Mouse (Mus musculus) liver, adult (tissue): ENCODE results near the gene Nfam1.

Source experiments
- GATA4 ChIP-seq: IDR thresholded peaks from 2 replicates; pipeline ENCODE4 v1.6.1; 2014; ENCODE audit warnings: mild to moderate bottlenecking, low read length; ENCODE audit not compliant: insufficient replicate concordance

The Nfam1 gene

GRCm38 (mm10) chr15:82955286-82955685 is 77.8 kb downstream of the Nfam1 start:
- no peak for TF ChIP-seq GATA4

DNA sequence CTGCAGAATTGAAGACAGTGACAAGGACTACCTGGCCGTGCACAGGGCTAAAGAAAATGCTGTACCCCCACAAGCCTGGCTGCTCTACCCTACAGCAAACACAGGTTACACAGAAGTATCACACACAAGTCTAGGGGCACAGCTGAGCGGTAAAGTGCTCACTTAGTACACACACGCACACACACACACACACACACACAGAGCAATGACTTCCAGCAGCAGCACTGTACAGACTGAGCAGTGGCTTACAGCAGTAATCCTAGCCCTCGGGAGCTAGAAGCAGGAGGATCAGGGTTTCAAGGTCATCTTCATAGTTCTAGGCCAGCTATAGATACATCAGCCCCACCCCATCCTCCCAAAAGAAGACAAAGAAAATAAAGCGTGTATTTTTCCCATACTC is 79.1 kb downstream of the Nfam1 start:
- TF ChIP-seq GATA4, result no peak

DNA sequence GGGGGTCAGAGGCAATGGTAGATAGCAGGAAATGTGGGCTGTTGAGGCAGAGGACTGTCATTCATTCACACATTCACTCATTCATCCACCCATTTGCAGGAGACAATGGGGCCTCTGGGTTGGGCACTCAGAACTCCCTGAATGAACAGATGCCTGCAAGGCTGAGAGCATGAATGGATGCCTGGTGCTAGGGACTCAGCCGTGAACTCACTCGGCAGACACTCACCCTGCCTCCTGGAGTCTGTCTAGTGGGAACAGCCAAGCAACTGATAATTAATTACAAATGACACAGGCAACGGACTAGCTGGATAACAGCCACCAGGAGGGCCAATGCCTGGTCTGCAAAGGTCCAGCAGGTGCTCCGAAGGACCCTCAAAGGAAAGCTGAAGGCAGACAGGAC is 80.0 kb downstream of the Nfam1 start:
- no peak for TF ChIP-seq GATA4

DNA sequence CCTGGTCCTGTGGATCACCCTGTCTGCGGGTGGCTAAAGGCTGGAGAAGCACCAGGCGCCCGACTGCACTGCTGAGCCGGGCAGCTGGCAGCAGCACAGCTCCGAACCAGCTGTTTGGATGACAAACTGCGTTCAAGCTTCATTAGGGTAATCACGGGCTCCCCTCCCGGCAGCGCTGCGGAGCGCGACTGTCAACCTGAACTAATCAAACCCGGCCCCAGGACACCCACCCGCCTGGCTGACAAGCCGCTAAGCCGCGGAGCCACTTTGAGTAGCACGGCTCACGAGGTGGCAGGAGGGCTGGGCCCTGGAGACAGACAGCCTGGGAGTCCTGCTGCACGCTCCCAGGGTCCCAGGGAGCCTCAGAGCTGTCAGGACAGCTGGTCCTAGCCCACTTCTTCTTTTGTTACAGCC is 80.8 kb downstream of the Nfam1 start:
- TF ChIP-seq GATA4, result no peak

DNA sequence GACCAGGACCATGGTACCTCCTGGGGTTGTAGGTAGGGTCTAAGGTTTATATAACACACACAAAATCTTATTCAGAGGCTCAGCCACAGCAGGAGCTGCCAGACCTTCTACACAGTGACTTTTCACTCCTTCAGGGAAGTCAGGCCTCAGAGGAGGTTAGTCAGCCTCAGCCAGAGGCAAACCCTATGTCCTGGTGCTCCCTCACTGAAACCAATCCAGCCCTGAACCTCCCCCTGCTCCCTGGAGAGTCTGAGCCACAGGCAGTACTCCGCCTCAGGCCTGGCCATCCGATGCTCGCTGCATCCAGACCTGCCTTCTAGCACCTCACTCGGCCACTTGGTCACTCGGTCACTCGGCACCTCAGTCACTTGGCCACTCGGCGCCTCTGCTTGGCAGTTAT is 82.9 kb downstream of the Nfam1 start:
- TF ChIP-seq GATA4, result no peak

GRCm38 (mm10) chr15:82947431-82947830 is 85.7 kb downstream of the Nfam1 start:
- TF ChIP-seq GATA4, result no peak

DNA sequence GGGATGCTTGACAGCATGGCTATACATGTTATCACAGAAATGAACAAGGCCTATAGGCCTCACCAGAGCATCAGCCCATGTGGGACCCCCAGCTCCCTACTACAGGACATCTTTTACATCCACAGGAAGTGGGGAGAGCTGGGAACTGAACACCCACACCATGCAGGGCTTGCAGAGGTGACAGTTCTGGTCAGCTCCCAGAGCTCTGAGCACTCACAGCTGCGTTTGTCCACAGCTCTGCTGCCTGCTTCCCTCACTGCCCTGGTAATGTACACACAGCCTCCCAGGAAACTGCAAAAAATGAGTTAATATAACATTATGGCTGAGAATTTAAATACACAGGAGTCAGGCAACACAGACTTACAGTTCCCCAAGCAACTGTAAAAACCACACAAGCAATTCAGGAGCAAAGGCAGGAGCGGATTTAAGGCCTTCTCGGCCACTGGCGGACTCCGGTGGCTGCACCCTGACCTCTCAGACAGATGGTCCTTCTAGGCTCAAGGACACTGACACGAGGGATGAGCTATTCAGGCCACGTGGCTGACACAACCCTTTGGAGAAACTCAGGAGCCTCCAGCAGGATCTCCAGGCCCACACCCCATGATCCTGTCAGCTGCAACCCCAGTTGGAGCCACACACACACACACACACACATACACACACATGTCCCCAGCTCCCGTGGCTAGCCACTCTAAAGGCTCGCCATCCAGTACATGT is 88.5 kb downstream of the Nfam1 start:
- TF ChIP-seq GATA4, result no peak
